Mouse (Mus musculus) forebrain, postnatal 0 days (tissue): ENCODE results near the gene Ptbp3. TPM values are rescaled to one million over a fixed set of nuclear protein-coding genes. Genes with fewer than 3 reads are reported as not detected.

Source experiments
- ATAC-seq: fragments of 200-750 bp; cut with Nextera tagmentation; 2 replicates; pipeline ENCODE4 v1.8.0; 2017; ENCODE audit warnings: mild to moderate bottlenecking, moderate library complexity
- DNase-seq: peaks from one replicate; pipeline ENCODE4 v3.0.0-alpha.2; 2015
- H3K27ac ChIP-seq: fragments of 300-500 bp; sonication (generic); 2 replicates; pipeline ENCODE4 v1.5.1; 2014; ENCODE audit warnings: low read depth, mild to moderate bottlenecking, antibody characterized with exemption, low read length, moderate library complexity, mixed read lengths
- H3K27me3 ChIP-seq: fragments of 300-500 bp; sonication (generic); 2 replicates; pipeline ENCODE4 v1.6.1; 2014; ENCODE audit warnings: mild to moderate bottlenecking, low read length, mixed read lengths; ENCODE audit not compliant: insufficient read depth
- H3K36me3 ChIP-seq: fragments of 300-500 bp; sonication (generic); 2 replicates; pipeline ENCODE4 v1.6.1; 2014; ENCODE audit warnings: mild to moderate bottlenecking, moderate library complexity; ENCODE audit not compliant: insufficient read depth
- H3K4me1 ChIP-seq: fragments of 300-500 bp; sonication (generic); 2 replicates; pipeline ENCODE4 v1.6.1; 2014; ENCODE audit warnings: antibody characterized with exemption; ENCODE audit not compliant: insufficient read depth
- H3K4me2 ChIP-seq: fragments of 300-500 bp; sonication (generic); 2 replicates; pipeline ENCODE4 v1.6.1; 2014; ENCODE audit warnings: low read depth, mild to moderate bottlenecking, moderate library complexity
- H3K4me3 ChIP-seq: fragments of 300-500 bp; sonication (generic); 2 replicates; pipeline ENCODE4 v1.5.1; 2014; ENCODE audit warnings: low read depth, low read length, mixed read lengths
- H3K9ac ChIP-seq: fragments of 300-500 bp; sonication (generic); 2 replicates; pipeline ENCODE4 v1.6.1; 2014; ENCODE audit warnings: mild to moderate bottlenecking
- H3K9me3 ChIP-seq: fragments of 300-500 bp; sonication (generic); 2 replicates; pipeline ENCODE4 v1.6.1; 2016; ENCODE audit warnings: low read length
- CTCF ChIP-seq: sonication (generic); IDR thresholded peaks from 2 replicates; pipeline ENCODE4 v1.5.1; 2016; ENCODE audit warnings: antibody characterized with exemption, control low read depth, low read depth
- WGBS: fragments of 180-500 bp; shearing (Covaris S2); extraction: QIAGEN DNeasy Blood & Tissue Kit; methylation state at CpG from one replicate; pipeline ENCODE4 v1.1.7; 2014; 5-methylcytosine and 5-hydroxymethylcytosine counted together
- polyA plus RNA-seq: library from polyadenylated mRNA; unstranded; fragments of >200 nt; fragmentation: Nextera tagmentation; extraction: Ambion mirVana; gene quantifications from 2 replicates; pipeline ENCODE4 v1.2.1, GENCODE M21; 2015
- total RNA-seq: library from RNA; depleted of rRNA; stranded (reverse); fragments of >200 nt; gene quantifications from 2 replicates; pipeline ENCODE4 v1.2.3, GENCODE M21; 2014

The Ptbp3 gene
- total and polyA plus RNA-seq, 2 experiments from 2014 or later = 10.9 to 33.7 TPM

GRCm38 (mm10) chr4:59459216-59459955, 89.8 kb downstream of the Ptbp3 start:
- H3K36me3 ChIP-seq = no peaks in the 10 kb centered on the region
- no peak overlapping the region for H3K4me3 ChIP-seq
- H3K4me1 ChIP-seq = no peaks in the 10 kb centered on the region
- no peak overlapping the region for H3K27ac ChIP-seq
- H3K9ac ChIP-seq = no peak overlapping the region
- peak; percentile 90 for ATAC-seq
- no peaks in the 10 kb centered on the region; the same call in 1 of the 2 replicates for H3K27me3 ChIP-seq
- H3K4me2 ChIP-seq = no peak overlapping the region
- no peak for TF ChIP-seq CTCF
- DNase-seq = peak; percentile 66
- no peaks in the 10 kb centered on the region for H3K9me3 ChIP-seq
- 62% methylated on average over 13 of the region's 13 CpGs for WGBS

- DNase-seq (peak; percentile 4), ATAC-seq (no peak)
- Histone ChIP-seq H3K4me1 (no peaks in the 10 kb centered on the region), H3K27ac (no peak overlapping the region), H3K4me2 (no peak overlapping the region), H3K36me3 (no peaks in the 10 kb centered on the region), H3K27me3 (no peaks in the 10 kb centered on the region; the same call in 1 of the 2 replicates), H3K9me3 (no peaks in the 10 kb centered on the region), H3K9ac (no peak overlapping the region), H3K4me3 (no peak overlapping the region)
- WGBS = 27% methylated on average over 9 of the region's 9 CpGs
- no peak for TF ChIP-seq CTCF
Observed at GRCm38 (mm10) chr4:59457941-59458340, 91.2 kb downstream of the Ptbp3 start.

- no peaks in the 10 kb centered on the region; the same call in 1 of the 2 replicates for H3K27me3 ChIP-seq
- H3K4me3 ChIP-seq = no peak overlapping the region
- H3K9ac ChIP-seq = no peak overlapping the region
- no peaks in the 10 kb centered on the region for H3K4me1 ChIP-seq
- H3K4me2 ChIP-seq = no peak overlapping the region
- 87% methylated on average over 5 of the region's 5 CpGs for WGBS
- TF ChIP-seq CTCF = no peak
- no peaks in the 10 kb centered on the region for H3K36me3 ChIP-seq
- no peaks in the 10 kb centered on the region for H3K9me3 ChIP-seq
- ATAC-seq = no peak
- DNase-seq = no peak
- H3K27ac ChIP-seq = no peak overlapping the region
Observed at GRCm38 (mm10) chr4:59457091-59457490, 92.1 kb downstream of the Ptbp3 start.

- Histone ChIP-seq H3K36me3 (no peaks in the 10 kb centered on the region), H3K9ac (no peak overlapping the region), H3K27ac (no peak overlapping the region), H3K27me3 (no peaks in the 10 kb centered on the region), H3K4me3 (no peak overlapping the region), H3K9me3 (no peaks in the 10 kb centered on the region), H3K4me1 (no peaks in the 10 kb centered on the region), H3K4me2 (no peak overlapping the region)
- no peak for TF ChIP-seq CTCF
- ATAC-seq (no peak), DNase-seq (no peak)
- 63% methylated on average over 2 of the region's 2 CpGs for WGBS
Observed at GRCm38 (mm10) chr4:59455465-59455864, 93.7 kb downstream of the Ptbp3 start.

- Histone ChIP-seq H3K9ac (no peak overlapping the region), H3K4me2 (no peak overlapping the region), H3K4me3 (no peak overlapping the region), H3K9me3 (no peaks in the 10 kb centered on the region), H3K36me3 (no peaks in the 10 kb centered on the region), H3K27me3 (no peaks in the 10 kb centered on the region), H3K27ac (no peak overlapping the region), H3K4me1 (no peaks in the 10 kb centered on the region)
- ATAC-seq (peak; percentile 62), DNase-seq (no peak)
- no peak for TF ChIP-seq CTCF
- 76% methylated on average over 3 of the region's 3 CpGs for WGBS
Observed at GRCm38 (mm10) chr4:59454046-59454445, 95.1 kb downstream of the Ptbp3 start.

- DNase-seq (no peak), ATAC-seq (no peak)
- TF ChIP-seq CTCF = no peak
- no peaks in the 10 kb centered on the region for H3K36me3 ChIP-seq
- H3K27ac ChIP-seq = no peak overlapping the region
- H3K9ac ChIP-seq = no peak overlapping the region
- H3K4me2 ChIP-seq = no peak overlapping the region
- WGBS = 90% methylated on average over 8 of the region's 8 CpGs
- H3K27me3 ChIP-seq = no peaks in the 10 kb centered on the region
- no peaks in the 10 kb centered on the region for H3K4me1 ChIP-seq
- H3K4me3 ChIP-seq = no peak overlapping the region
- H3K9me3 ChIP-seq = no peaks in the 10 kb centered on the region
Observed at GRCm38 (mm10) chr4:59452503-59452933, 96.6 kb downstream of the Ptbp3 start.

GRCm38 (mm10) chr4:59450906-59451305, 98.3 kb downstream of the Ptbp3 start:
- DNase-seq = no peak
- no peak for TF ChIP-seq CTCF
- Histone ChIP-seq H3K27ac (no peak overlapping the region), H3K4me2 (no peak overlapping the region), H3K4me3 (no peak overlapping the region), H3K36me3 (no peaks in the 10 kb centered on the region), H3K9me3 (no peaks in the 10 kb centered on the region), H3K4me1 (no peaks in the 10 kb centered on the region), H3K9ac (no peak overlapping the region), H3K27me3 (no peaks in the 10 kb centered on the region)
- WGBS = 79% methylated on average over 3 of the region's 3 CpGs
- ATAC-seq = no peak
